Mouse (Mus musculus) neural tube, embryonic 14.5 days (tissue): Measurements from ENCODE around the gene Gck. TPM values are rescaled to one million over a fixed set of nuclear protein-coding genes. Genes with fewer than 3 reads are reported as not detected.

Experiments
- ATAC-seq: fragments of 200-750 bp; cut with Nextera tagmentation; 2 replicates; pipeline ENCODE4 v1.8.0; 2017; ENCODE audit warnings: low read depth, mild to moderate bottlenecking, moderate TSS enrichment, moderate library complexity
- H3K27ac ChIP-seq: fragments of 300-500 bp; sonication (generic); 2 replicates; pipeline ENCODE4 v1.5.1; 2014; ENCODE audit warnings: low read depth, mild to moderate bottlenecking, control low read depth, low read length, moderate library complexity, mixed read lengths
- H3K27me3 ChIP-seq: fragments of 300-500 bp; sonication (generic); 2 replicates; pipeline ENCODE4 v1.6.1; 2014; ENCODE audit warnings: low read length; ENCODE audit not compliant: control insufficient read depth, insufficient read depth
- H3K36me3 ChIP-seq: fragments of 300-500 bp; sonication (generic); 2 replicates; pipeline ENCODE4 v1.6.1; 2014; ENCODE audit warnings: low read length, mixed read lengths; ENCODE audit not compliant: control insufficient read depth, insufficient read depth
- H3K4me1 ChIP-seq: fragments of 300-500 bp; sonication (generic); 2 replicates; pipeline ENCODE4 v1.6.1; 2014; ENCODE audit warnings: low read length; ENCODE audit not compliant: control insufficient read depth, insufficient read depth
- H3K4me2 ChIP-seq: fragments of 300-500 bp; sonication (generic); 2 replicates; pipeline ENCODE4 v1.6.1; 2014; ENCODE audit warnings: mild to moderate bottlenecking, low read depth, low read length, control low read depth
- H3K4me3 ChIP-seq: fragments of 300-500 bp; sonication (generic); 2 replicates; pipeline ENCODE4 v1.5.1; 2014; ENCODE audit warnings: low read depth, low read length, control low read depth, mixed read lengths
- H3K9ac ChIP-seq: fragments of 300-500 bp; sonication (generic); replicated peaks from 2 replicates; pipeline ENCODE4 v1.6.1; 2014; ENCODE audit warnings: low read depth, mild to moderate bottlenecking, control low read depth, low read length, mixed read lengths
- H3K9me3 ChIP-seq: fragments of 300-500 bp; sonication (generic); 2 replicates; pipeline ENCODE4 v1.6.1; 2016; ENCODE audit warnings: low read length; ENCODE audit not compliant: control insufficient read depth
- WGBS: fragments of 180-500 bp; shearing (Covaris S2); extraction: QIAGEN DNeasy Blood & Tissue Kit; methylation state at CpG from one replicate; pipeline ENCODE4 v1.1.7; 2014; 5-methylcytosine and 5-hydroxymethylcytosine counted together
- polyA plus RNA-seq: library from polyadenylated mRNA; unstranded; fragments of >200 nt; fragmentation: Nextera tagmentation; extraction: Ambion mirVana; gene quantifications from 2 replicates; pipeline ENCODE4 v1.2.1, GENCODE M21; 2014

The Gck gene
- polyA plus RNA-seq, 1 experiment from 2014 or later: 3.5 TPM

DNA sequence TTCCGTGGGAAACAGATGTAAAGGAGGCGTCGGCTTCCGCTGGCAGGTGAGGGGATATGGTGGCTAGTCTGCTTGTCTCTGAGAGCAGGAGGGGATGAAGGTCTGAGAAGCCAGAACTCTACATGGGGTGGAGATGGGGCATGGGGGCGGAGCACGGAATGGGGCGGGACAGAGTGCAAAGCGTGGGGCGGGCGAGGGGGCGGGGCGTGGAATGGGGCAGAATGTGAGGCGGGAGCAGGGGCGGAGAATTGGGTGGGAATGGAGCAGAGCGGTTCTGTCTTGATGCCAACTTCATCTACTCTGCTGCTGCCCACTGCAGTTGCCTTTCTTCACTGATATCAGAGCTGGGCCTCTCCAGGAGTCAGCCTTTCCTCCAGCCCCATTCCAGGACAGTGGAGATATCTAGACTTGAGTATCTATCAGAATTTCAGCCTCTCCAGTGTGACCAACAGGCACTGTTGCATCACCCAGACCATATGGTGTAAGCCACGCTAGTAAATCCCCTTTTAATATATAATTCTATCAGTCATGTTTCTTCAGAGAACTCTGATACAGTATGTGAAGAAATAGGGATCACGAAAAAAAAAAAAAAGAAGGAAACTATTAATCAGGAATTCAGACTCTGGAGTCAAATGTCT is 29.4 kb downstream of the Gck start:
- no peak overlapping the region for H3K4me2 ChIP-seq
- ATAC-seq: no peak
- H3K27ac ChIP-seq: no peak overlapping the region
- H3K4me3 ChIP-seq: no peak overlapping the region
- no peak overlapping the region for H3K9ac ChIP-seq
- 48% methylated on average over 12 of the region's 17 CpGs for WGBS
- H3K36me3 ChIP-seq: no peaks in the 10 kb centered on the region
- no peaks in the 10 kb centered on the region for H3K4me1 ChIP-seq
- no peaks in the 10 kb centered on the region for H3K27me3 ChIP-seq
- no peaks in the 10 kb centered on the region for H3K9me3 ChIP-seq

DNA sequence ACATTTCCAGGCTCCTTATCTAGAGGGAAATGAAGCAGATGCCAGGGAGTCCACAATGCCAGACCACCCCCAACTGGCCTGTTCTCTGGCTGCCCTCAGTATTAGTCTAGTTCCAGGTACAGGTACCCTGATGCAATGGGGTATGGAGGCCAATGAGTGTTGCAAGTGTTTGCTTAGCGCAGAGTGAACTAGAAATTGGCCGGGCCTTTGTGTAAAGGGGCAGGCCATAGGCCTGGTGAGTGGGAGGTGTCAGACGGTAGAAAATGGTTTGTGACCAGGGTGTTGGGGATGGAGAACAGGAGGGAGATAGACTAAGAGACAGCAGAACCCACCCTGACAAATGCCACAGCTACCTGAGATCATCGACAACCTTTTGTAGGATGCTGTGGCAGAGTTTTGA is 30.3 kb downstream of the Gck start:
- Histone ChIP-seq H3K4me1 (no peaks in the 10 kb centered on the region), H3K4me3 (no peak overlapping the region), H3K9ac (no peak overlapping the region), H3K9me3 (no peaks in the 10 kb centered on the region), H3K27me3 (no peaks in the 10 kb centered on the region), H3K27ac (no peak overlapping the region), H3K36me3 (no peaks in the 10 kb centered on the region), H3K4me2 (no peak overlapping the region)
- WGBS: 94% methylated on average over 4 of the region's 4 CpGs
- ATAC-seq: no peak

DNA sequence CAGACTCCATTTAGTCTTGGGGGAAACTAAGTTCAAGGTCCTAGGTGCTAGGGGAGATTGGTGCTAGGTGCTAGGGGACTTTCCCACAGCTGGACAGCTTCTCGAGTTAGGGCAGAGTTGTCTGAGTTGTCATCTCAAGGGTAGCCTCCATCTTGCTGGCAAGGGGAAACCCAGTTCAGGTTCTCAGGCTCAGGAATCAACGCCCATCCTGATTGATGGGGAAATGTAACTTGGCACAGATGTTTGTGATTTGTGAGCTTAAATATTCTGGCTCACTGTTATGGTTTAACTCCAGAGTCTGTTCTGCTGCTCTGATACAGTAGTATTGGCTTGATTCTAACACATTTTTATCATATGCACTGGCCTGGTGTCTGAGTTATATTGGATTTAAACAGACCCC is 31.8 kb downstream of the Gck start:
- Histone ChIP-seq H3K9me3 (no peaks in the 10 kb centered on the region), H3K27me3 (no peaks in the 10 kb centered on the region), H3K27ac (no peak overlapping the region), H3K4me2 (no peak overlapping the region), H3K9ac (no peak overlapping the region), H3K4me1 (no peaks in the 10 kb centered on the region), H3K36me3 (no peaks in the 10 kb centered on the region), H3K4me3 (no peak overlapping the region)
- ATAC-seq: no peak
- WGBS: 84% methylated on average over 2 of the region's 2 CpGs

DNA sequence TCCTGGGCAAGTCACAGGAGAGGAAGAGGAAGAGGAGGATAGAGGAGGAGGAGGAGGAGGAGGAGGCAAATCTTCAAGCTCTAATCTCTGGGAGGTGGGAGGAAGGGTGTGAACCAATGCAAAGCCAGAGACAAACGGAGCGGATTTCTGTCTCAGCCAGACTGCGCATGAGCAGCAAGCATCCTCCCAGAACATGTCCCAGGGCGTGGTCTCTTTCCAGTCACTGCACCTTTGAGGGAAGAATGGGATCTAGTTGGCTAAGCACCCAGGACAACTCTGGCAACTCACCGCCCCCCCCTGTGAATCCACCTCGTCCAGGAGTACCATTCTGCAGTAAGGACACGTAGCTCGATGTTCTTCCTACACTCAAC is 33.7 kb downstream of the Gck start:
- H3K9ac ChIP-seq: no peak overlapping the region
- no peaks in the 10 kb centered on the region for H3K27me3 ChIP-seq
- 77% methylated on average over 8 of the region's 8 CpGs for WGBS
- H3K4me2 ChIP-seq: no peak overlapping the region
- H3K4me1 ChIP-seq: no peaks in the 10 kb centered on the region
- H3K27ac ChIP-seq: no peak overlapping the region
- H3K4me3 ChIP-seq: no peak overlapping the region
- no peaks in the 10 kb centered on the region for H3K9me3 ChIP-seq
- H3K36me3 ChIP-seq: no peaks in the 10 kb centered on the region
- ATAC-seq: no peak

DNA sequence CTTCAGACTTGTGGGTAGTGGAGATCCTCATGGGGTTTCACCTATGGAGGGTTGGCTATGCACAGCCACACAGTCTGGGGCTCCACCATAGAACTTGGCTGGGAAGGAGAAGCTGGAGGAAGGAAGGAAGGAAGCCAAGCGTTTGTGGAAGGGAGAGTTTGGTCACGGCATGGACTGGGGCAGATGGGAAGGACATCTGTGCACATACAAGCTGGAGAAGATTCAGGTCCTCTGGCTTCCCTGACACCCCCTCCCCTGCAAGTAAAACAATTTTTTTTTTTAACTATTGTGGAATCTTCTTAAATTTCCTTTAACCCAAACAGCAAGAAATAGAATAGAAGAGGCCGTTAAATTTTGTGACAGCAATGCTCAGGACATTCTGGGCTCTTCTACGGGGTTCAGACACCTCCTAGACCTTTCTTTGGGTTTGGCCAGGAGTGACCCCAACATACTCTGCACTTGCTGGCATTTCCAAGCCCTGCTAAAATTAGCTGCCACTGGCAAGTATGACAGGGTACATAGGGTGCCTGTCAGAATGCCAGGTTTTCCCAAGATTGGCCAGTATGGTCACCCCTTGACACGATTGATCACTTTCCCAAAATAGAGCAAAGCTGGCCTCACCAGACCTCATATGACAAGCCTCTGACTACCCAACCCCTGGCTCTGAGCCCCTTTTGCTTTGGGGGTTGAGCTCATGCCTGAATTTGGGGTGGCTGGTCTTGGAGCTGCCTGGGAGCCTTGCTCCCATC is 34.3 kb downstream of the Gck start:
- Histone ChIP-seq H3K36me3 (no peaks in the 10 kb centered on the region), H3K9ac (no peak overlapping the region), H3K4me1 (no peaks in the 10 kb centered on the region), H3K27me3 (no peaks in the 10 kb centered on the region), H3K4me3 (no peak overlapping the region), H3K9me3 (no peaks in the 10 kb centered on the region), H3K27ac (no peak overlapping the region), H3K4me2 (no peak overlapping the region)
- no peak for ATAC-seq
- WGBS: 87% methylated on average over 5 of the region's 5 CpGs

DNA sequence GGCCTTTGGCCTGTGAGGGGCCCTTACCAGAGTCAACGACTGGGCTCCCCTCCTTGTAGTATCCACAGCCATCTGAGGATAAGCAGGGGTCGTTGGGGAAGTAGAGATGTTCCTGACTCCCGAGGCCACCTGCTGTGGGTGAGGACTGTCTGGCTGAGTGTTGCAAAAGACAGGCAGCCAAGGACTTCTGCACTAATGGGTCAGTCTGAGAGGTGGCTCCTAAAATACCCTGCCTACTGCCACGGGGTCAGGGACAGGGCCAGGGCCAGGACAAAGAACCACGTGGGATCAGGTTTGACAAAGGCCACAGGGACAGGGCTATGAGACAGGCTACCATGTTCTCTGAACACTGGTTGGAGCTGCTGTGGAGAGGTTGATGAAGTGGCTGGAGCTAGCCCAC is 34.9 kb downstream of the Gck start:
- WGBS: 58% methylated on average over 5 of the region's 5 CpGs
- Histone ChIP-seq H3K36me3 (no peaks in the 10 kb centered on the region), H3K9ac (no peak overlapping the region), H3K27me3 (no peaks in the 10 kb centered on the region), H3K4me1 (no peaks in the 10 kb centered on the region), H3K4me2 (no peak overlapping the region), H3K27ac (no peak overlapping the region), H3K9me3 (no peaks in the 10 kb centered on the region), H3K4me3 (no peak overlapping the region)
- no peak for ATAC-seq

DNA sequence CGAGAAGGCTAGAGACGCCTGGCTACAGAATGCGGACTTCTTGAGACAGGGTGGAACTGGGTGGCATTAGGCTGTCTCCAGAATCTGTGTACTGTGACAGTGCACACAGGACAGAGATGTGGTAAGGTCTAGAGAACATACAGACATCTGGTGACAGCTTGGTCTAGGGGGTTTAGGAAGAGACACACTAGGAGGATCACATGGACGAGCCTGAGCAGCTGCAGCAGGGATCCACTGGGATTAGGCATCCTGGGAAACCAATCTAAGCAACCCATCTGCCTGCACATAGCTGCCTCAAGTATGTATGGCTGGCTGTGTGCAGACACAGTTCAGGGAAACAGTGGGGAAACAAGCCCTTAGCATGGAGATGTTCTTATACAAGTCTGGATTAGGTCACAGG is 35.9 kb downstream of the Gck start:
- no peak overlapping the region for H3K27ac ChIP-seq
- no peaks in the 10 kb centered on the region for H3K9me3 ChIP-seq
- H3K9ac ChIP-seq: no peak overlapping the region
- no peaks in the 10 kb centered on the region for H3K4me1 ChIP-seq
- H3K27me3 ChIP-seq: no peaks in the 10 kb centered on the region
- no peak for ATAC-seq
- H3K36me3 ChIP-seq: no peaks in the 10 kb centered on the region
- no peak overlapping the region for H3K4me3 ChIP-seq
- WGBS: 78% methylated on average over 4 of the region's 4 CpGs
- H3K4me2 ChIP-seq: no peak overlapping the region

DNA sequence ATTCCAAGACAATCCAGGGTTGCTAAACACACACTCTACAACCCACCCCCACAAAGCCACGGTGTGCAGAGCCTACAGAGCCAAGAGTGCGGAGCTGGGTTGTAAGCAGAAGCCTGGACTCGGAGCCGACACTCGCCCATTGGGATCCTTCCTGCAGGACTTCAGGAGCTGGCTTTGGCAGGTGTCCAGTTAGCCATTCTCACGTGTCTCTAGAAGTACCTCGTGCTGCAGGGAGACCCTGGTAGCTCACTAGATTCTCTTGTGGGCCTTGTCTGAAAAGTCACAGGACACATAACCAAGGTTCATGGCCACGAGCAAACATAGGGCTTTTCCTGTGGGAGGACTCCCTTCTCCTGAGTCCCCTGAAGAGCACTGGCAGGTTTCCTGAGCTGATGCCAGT is 36.6 kb downstream of the Gck start:
- H3K9me3 ChIP-seq: no peaks in the 10 kb centered on the region
- no peak overlapping the region for H3K4me3 ChIP-seq
- no peaks in the 10 kb centered on the region for H3K27me3 ChIP-seq
- H3K4me1 ChIP-seq: no peaks in the 10 kb centered on the region
- 64% methylated on average over 8 of the region's 8 CpGs for WGBS
- no peak overlapping the region for H3K9ac ChIP-seq
- H3K36me3 ChIP-seq: no peaks in the 10 kb centered on the region
- no peak for ATAC-seq
- H3K27ac ChIP-seq: no peak overlapping the region
- no peak overlapping the region for H3K4me2 ChIP-seq

DNA sequence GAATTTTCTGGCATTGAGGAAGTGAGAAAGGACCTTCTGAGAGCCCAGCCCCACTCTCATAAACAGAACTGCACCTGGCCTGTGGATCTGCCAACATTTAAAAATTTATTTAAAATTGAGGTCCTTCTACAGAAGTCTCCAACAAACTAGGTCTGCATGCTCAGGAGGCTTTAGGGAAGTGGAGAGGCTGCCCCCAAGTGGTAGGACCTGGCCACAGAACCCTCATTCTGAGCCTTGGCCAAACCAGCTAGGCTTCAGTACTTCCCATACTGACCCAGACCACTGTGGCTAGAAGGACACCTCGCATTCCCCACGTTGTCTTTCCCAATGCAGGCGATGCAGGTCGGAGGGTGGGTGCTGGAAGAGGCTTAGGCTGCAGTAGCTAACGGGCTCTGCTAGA is 37.2 kb downstream of the Gck start:
- Histone ChIP-seq H3K4me3 (no peak overlapping the region), H3K36me3 (no peaks in the 10 kb centered on the region), H3K27ac (no peak overlapping the region), H3K9ac (no peak overlapping the region), H3K4me2 (no peak overlapping the region), H3K9me3 (no peaks in the 10 kb centered on the region), H3K27me3 (no peaks in the 10 kb centered on the region), H3K4me1 (no peaks in the 10 kb centered on the region)
- peak; percentile 24; the same call in 1 of the 2 replicates for ATAC-seq
- WGBS: 32% methylated on average over 5 of the region's 5 CpGs
